Mouse (Mus musculus): ENCODE data around the gene Fgf14.

DNA sequence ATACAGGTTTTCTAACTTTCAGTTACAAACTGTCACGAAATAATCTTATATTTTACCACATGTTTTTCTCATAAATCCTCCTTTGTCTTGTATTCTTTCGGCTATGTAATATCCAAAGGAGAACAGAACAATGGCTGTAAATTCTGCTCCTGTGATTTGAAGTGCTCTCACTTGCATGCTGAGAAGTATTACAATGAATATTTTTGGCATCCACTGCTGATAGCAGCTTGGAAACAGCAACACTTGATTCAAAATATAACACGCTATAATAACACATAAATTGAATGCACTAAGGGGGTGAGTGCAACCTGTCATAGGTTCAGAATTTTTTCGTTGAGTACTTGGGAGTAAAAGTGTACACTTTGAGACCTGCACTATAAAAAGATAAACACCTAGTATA is 115.4 kb downstream of the Fgf14 start:
- TF ChIP-seq GATA1 (IDR thresholded peaks at IDR 0.05; ENCODE audit: borderline replicate concordance, low read length) (no peak), CTCF (IDR thresholded peaks at IDR 0.05; ENCODE audit: low read depth, low read length) (no peak), TAL1 (conservative IDR thresholded peaks at IDR 0.05; ENCODE audit: low read depth, low read length) (no peak), GATA2 (IDR thresholded peaks at IDR 0.05; ENCODE audit: borderline replicate concordance, low read depth, low read length) (no peak)

Measured in G1E (cell line).